Mouse (Mus musculus): ENCODE measurements around the gene Il21. TPM values are rescaled to one million over a fixed set of nuclear protein-coding genes. Genes with fewer than 3 reads are reported as not detected.

Il21 gene
- polyA plus RNA-seq, 1 experiment from 2014 or later, result not detected

- ATAC-seq (ENCODE audit: low FRiP score, low TSS enrichment) (no peak), DNase-seq (no peak)
- no peak overlapping the region for H3K4me3 ChIP-seq (replicated peaks; ENCODE audit: low read depth, low read length)
- H3K4me1 ChIP-seq (ENCODE audit: control insufficient read depth, insufficient read depth, low read length), result no peaks in the 10 kb centered on the region
- no peaks in the 10 kb centered on the region for H3K9me3 ChIP-seq (ENCODE audit: control insufficient read depth, low read length)
- WGBS, result 90% methylated on average over 15 of the region's 15 CpGs
- H3K27ac ChIP-seq (replicated peaks; ENCODE audit: low read depth, low read length), result no peak overlapping the region
- H3K4me2 ChIP-seq (ENCODE audit: low read length), result no peak overlapping the region
- H3K9ac ChIP-seq (replicated peaks; ENCODE audit: low read length), result no peak overlapping the region
- no peaks in the 10 kb centered on the region for H3K27me3 ChIP-seq (ENCODE audit: control insufficient read depth, insufficient read depth, low read length)
- H3K36me3 ChIP-seq (ENCODE audit: control insufficient read depth, insufficient read depth, low read length), result no peaks in the 10 kb centered on the region
Observed at GRCm38 (mm10) chr3:37257776-37258175, 25.3 kb upstream of the Il21 start.

GRCm38 (mm10) chr3:37250967-37251366, 18.5 kb upstream of the Il21 start:
- Histone ChIP-seq H3K4me2 (ENCODE audit: low read length) (no peak overlapping the region), H3K4me1 (ENCODE audit: control insufficient read depth, insufficient read depth, low read length) (no peaks in the 10 kb centered on the region), H3K27ac (replicated peaks; ENCODE audit: low read depth, low read length) (no peak overlapping the region), H3K4me3 (replicated peaks; ENCODE audit: low read depth, low read length) (no peak overlapping the region), H3K9me3 (ENCODE audit: control insufficient read depth, low read length) (no peaks in the 10 kb centered on the region), H3K27me3 (ENCODE audit: control insufficient read depth, insufficient read depth, low read length) (no peaks in the 10 kb centered on the region), H3K9ac (replicated peaks; ENCODE audit: low read length) (no peak overlapping the region), H3K36me3 (ENCODE audit: control insufficient read depth, insufficient read depth, low read length) (no peaks in the 10 kb centered on the region)
- 74% methylated on average over 3 of the region's 3 CpGs for WGBS
- DNase-seq (no peak), ATAC-seq (ENCODE audit: low FRiP score, low TSS enrichment) (no peak)

- no peak for DNase-seq
- no peak overlapping the region for H3K9ac ChIP-seq (replicated peaks; ENCODE audit: low read length)
Observed at GRCm38 (mm10) chr3:37235025-37235424, 2.6 kb upstream of the Il21 start.

GRCm38 (mm10) chr3:37231153-37231552, 1.3 kb downstream of the Il21 start:
- Histone ChIP-seq H3K36me3 (ENCODE audit: control insufficient read depth, insufficient read depth, low read length) (no peaks in the 10 kb centered on the region), H3K4me2 (ENCODE audit: low read length) (no peak overlapping the region), H3K9me3 (ENCODE audit: control insufficient read depth, low read length) (no peaks in the 10 kb centered on the region), H3K9ac (replicated peaks; ENCODE audit: low read length) (no peak overlapping the region), H3K4me1 (ENCODE audit: control insufficient read depth, insufficient read depth, low read length) (0 out of 2 replicates have a peak, but pooled peaks cover 4% of the 10 kb centered on the region), H3K27ac (replicated peaks; ENCODE audit: low read depth, low read length) (no peak overlapping the region), H3K27me3 (ENCODE audit: control insufficient read depth, insufficient read depth, low read length) (no peaks in the 10 kb centered on the region), H3K4me3 (replicated peaks; ENCODE audit: low read depth, low read length) (no peak overlapping the region)
- ATAC-seq (ENCODE audit: low FRiP score, low TSS enrichment) (no peak), DNase-seq (no peak)
- 75% methylated on average over 7 of the region's 7 CpGs for WGBS

More at GRCm38 (mm10) chr3:37235025-37235424, 2.6 kb upstream of the Il21 start:
- no peak for ATAC-seq (ENCODE audit: low FRiP score, low TSS enrichment)
- H3K4me3 ChIP-seq (replicated peaks; ENCODE audit: low read depth, low read length), result no peak overlapping the region
- 0 out of 2 replicates have a peak, but pooled peaks cover 4% of the 10 kb centered on the region for H3K4me1 ChIP-seq (ENCODE audit: control insufficient read depth, insufficient read depth, low read length)
- H3K9me3 ChIP-seq (ENCODE audit: control insufficient read depth, low read length), result no peaks in the 10 kb centered on the region
- H3K27ac ChIP-seq (replicated peaks; ENCODE audit: low read depth, low read length), result no peak overlapping the region
- no peaks in the 10 kb centered on the region for H3K36me3 ChIP-seq (ENCODE audit: control insufficient read depth, insufficient read depth, low read length)
- H3K4me2 ChIP-seq (ENCODE audit: low read length), result no peak overlapping the region
- no peaks in the 10 kb centered on the region for H3K27me3 ChIP-seq (ENCODE audit: control insufficient read depth, insufficient read depth, low read length)
- WGBS, result 84% methylated on average over 4 of the region's 4 CpGs

GRCm38 (mm10) chr3:37229082-37229829, 3.2 kb downstream of the Il21 start:
- no peak for ATAC-seq (ENCODE audit: low FRiP score, low TSS enrichment)
- no peak for DNase-seq
- H3K27ac ChIP-seq (replicated peaks; ENCODE audit: low read depth, low read length), result no peak overlapping the region
- H3K36me3 ChIP-seq (ENCODE audit: control insufficient read depth, insufficient read depth, low read length), result no peaks in the 10 kb centered on the region
- no peak overlapping the region for H3K4me3 ChIP-seq (replicated peaks; ENCODE audit: low read depth, low read length)
- no peak overlapping the region for H3K4me2 ChIP-seq (ENCODE audit: low read length)
- H3K9me3 ChIP-seq (ENCODE audit: control insufficient read depth, low read length), result no peaks in the 10 kb centered on the region
- H3K27me3 ChIP-seq (ENCODE audit: control insufficient read depth, insufficient read depth, low read length), result no peaks in the 10 kb centered on the region
- no peak overlapping the region for H3K9ac ChIP-seq (replicated peaks; ENCODE audit: low read length)
- WGBS, result 64% methylated on average over 11 of the region's 11 CpGs
- 0 out of 2 replicates have a peak, but pooled peaks cover 4% of the 10 kb centered on the region for H3K4me1 ChIP-seq (ENCODE audit: control insufficient read depth, insufficient read depth, low read length)

- DNase-seq (no peak), ATAC-seq (ENCODE audit: low FRiP score, low TSS enrichment) (no peak)
- Histone ChIP-seq H3K4me2 (ENCODE audit: low read length) (no peak overlapping the region), H3K27me3 (ENCODE audit: control insufficient read depth, insufficient read depth, low read length) (no peaks in the 10 kb centered on the region), H3K36me3 (ENCODE audit: control insufficient read depth, insufficient read depth, low read length) (no peaks in the 10 kb centered on the region), H3K4me1 (ENCODE audit: control insufficient read depth, insufficient read depth, low read length) (no peaks in the 10 kb centered on the region), H3K9me3 (ENCODE audit: control insufficient read depth, low read length) (no peaks in the 10 kb centered on the region), H3K9ac (replicated peaks; ENCODE audit: low read length) (no peak overlapping the region), H3K4me3 (replicated peaks; ENCODE audit: low read depth, low read length) (no peak overlapping the region), H3K27ac (replicated peaks; ENCODE audit: low read depth, low read length) (no peak overlapping the region)
- 96% methylated on average over 13 of the region's 13 CpGs for WGBS
Observed at GRCm38 (mm10) chr3:37225124-37225523, 7.3 kb downstream of the Il21 start.

GRCm38 (mm10) chr3:37219071-37219470, 13.4 kb downstream of the Il21 start:
- no peak overlapping the region for H3K27ac ChIP-seq (replicated peaks; ENCODE audit: low read depth, low read length)
- H3K36me3 ChIP-seq (ENCODE audit: control insufficient read depth, insufficient read depth, low read length), result no peaks in the 10 kb centered on the region
- H3K9ac ChIP-seq (replicated peaks; ENCODE audit: low read length), result no peak overlapping the region
- no peaks in the 10 kb centered on the region for H3K27me3 ChIP-seq (ENCODE audit: control insufficient read depth, insufficient read depth, low read length)
- no peaks in the 10 kb centered on the region for H3K4me1 ChIP-seq (ENCODE audit: control insufficient read depth, insufficient read depth, low read length)
- H3K9me3 ChIP-seq (ENCODE audit: control insufficient read depth, low read length), result no peaks in the 10 kb centered on the region
- H3K4me3 ChIP-seq (replicated peaks; ENCODE audit: low read depth, low read length), result no peak overlapping the region
- no peak overlapping the region for H3K4me2 ChIP-seq (ENCODE audit: low read length)
- peak; percentile 40; the same call in 1 of the 2 replicates for ATAC-seq (ENCODE audit: low FRiP score, low TSS enrichment)
- WGBS, result 42% methylated on average over 4 of the region's 4 CpGs
- DNase-seq, result peak; percentile 71

GRCm38 (mm10) chr3:37205226-37205800, 27.1 kb downstream of the Il21 start:
- WGBS, result 83% methylated on average over 8 of the region's 8 CpGs

GRCm38 (mm10) chr3:37204556-37204955, 27.9 kb downstream of the Il21 start:
- Histone ChIP-seq H3K9ac (replicated peaks; ENCODE audit: low read length) (peak overlapping the region; percentile 53), H3K36me3 (ENCODE audit: control insufficient read depth, insufficient read depth, low read length) (no peaks in the 10 kb centered on the region)

More at GRCm38 (mm10) chr3:37205226-37205800, 27.1 kb downstream of the Il21 start:
- ATAC-seq (ENCODE audit: low FRiP score, low TSS enrichment), result no peak
- Histone ChIP-seq H3K4me3 (replicated peaks; ENCODE audit: low read depth, low read length) (no peak overlapping the region), H3K27me3 (ENCODE audit: control insufficient read depth, insufficient read depth, low read length) (no peaks in the 10 kb centered on the region), H3K9ac (replicated peaks; ENCODE audit: low read length) (no peak overlapping the region), H3K27ac (replicated peaks; ENCODE audit: low read depth, low read length) (no peak overlapping the region), H3K4me1 (ENCODE audit: control insufficient read depth, insufficient read depth, low read length) (0 out of 2 replicates have a peak, but pooled peaks cover 4% of the 10 kb centered on the region), H3K4me2 (ENCODE audit: low read length) (no peak overlapping the region), H3K9me3 (ENCODE audit: control insufficient read depth, low read length) (no peaks in the 10 kb centered on the region), H3K36me3 (ENCODE audit: control insufficient read depth, insufficient read depth, low read length) (no peaks in the 10 kb centered on the region)
- DNase-seq, result no peak

More at GRCm38 (mm10) chr3:37204556-37204955, 27.9 kb downstream of the Il21 start:
- Histone ChIP-seq H3K4me2 (ENCODE audit: low read length) (peak overlapping the region; percentile 63), H3K4me1 (ENCODE audit: control insufficient read depth, insufficient read depth, low read length) (0 out of 2 replicates have a peak, but pooled peaks cover 4% of the 10 kb centered on the region), H3K27ac (replicated peaks; ENCODE audit: low read depth, low read length) (no peak overlapping the region), H3K9me3 (ENCODE audit: control insufficient read depth, low read length) (no peaks in the 10 kb centered on the region), H3K4me3 (replicated peaks; ENCODE audit: low read depth, low read length) (peak overlapping the region; percentile 39), H3K27me3 (ENCODE audit: control insufficient read depth, insufficient read depth, low read length) (no peaks in the 10 kb centered on the region)
- DNase-seq (peak; percentile 63), ATAC-seq (ENCODE audit: low FRiP score, low TSS enrichment) (no peak)
- WGBS, result 24% methylated on average over 6 of the region's 6 CpGs

Measured in midbrain, embryonic 14.5 days (tissue).